Mouse (Mus musculus): Measurements from ENCODE around the gene Map7d1.

Map7d1 gene

GRCm38 (mm10) chr4:126262119-126262807, 6.1 kb upstream of the Map7d1 start, which contains the start of gene Trappc3:
Gene Trappc3, plus strand, starts transcription at chr4:126262325.
- peak; percentile 98 for DNase-seq (ENCODE audit: low read depth)

- DNase-seq (ENCODE audit: low read depth), result no peak
Measured at GRCm38 (mm10) chr4:126261675-126262074, 5.5 kb upstream of the Map7d1 start.

- no peak for DNase-seq (ENCODE audit: low read depth)
Measured at GRCm38 (mm10) chr4:126261266-126261665, 5.1 kb upstream of the Map7d1 start.

- DNase-seq (ENCODE audit: low read depth), result peak; percentile 44
Measured at GRCm38 (mm10) chr4:126260520-126261201, 4.5 kb upstream of the Map7d1 start.

- peak; percentile 76 for DNase-seq (ENCODE audit: low read depth)
Measured at GRCm38 (mm10) chr4:126259523-126260160, 3.5 kb upstream of the Map7d1 start.

GRCm38 (mm10) chr4:126259063-126259462, 2.9 kb upstream of the Map7d1 start:
- no peak for DNase-seq (ENCODE audit: low read depth)

- peak; percentile 47 for DNase-seq (ENCODE audit: low read depth)
Measured at GRCm38 (mm10) chr4:126256967-126257881, 1.1 kb upstream of the Map7d1 start.

GRCm38 (mm10) chr4:126255113-126256001, 786 bp downstream of the Map7d1 start:
- peak; percentile 58 for DNase-seq (ENCODE audit: low read depth)

GRCm38 (mm10) chr4:126254315-126255112, 1.6 kb downstream of the Map7d1 start:
- DNase-seq (ENCODE audit: low read depth), result no peak

- peak; percentile 70 for DNase-seq (ENCODE audit: low read depth)
Measured at GRCm38 (mm10) chr4:126253637-126254272, 2.4 kb downstream of the Map7d1 start.

- DNase-seq (ENCODE audit: low read depth), result no peak
Measured at GRCm38 (mm10) chr4:126252411-126253237, 3.5 kb downstream of the Map7d1 start.

- DNase-seq (ENCODE audit: low read depth), result peak; percentile 29
Measured at GRCm38 (mm10) chr4:126251655-126252254, 4.4 kb downstream of the Map7d1 start.

- DNase-seq (ENCODE audit: low read depth), result no peak
Measured at GRCm38 (mm10) chr4:126250659-126251058, 5.5 kb downstream of the Map7d1 start.

- DNase-seq (ENCODE audit: low read depth), result no peak
Measured at GRCm38 (mm10) chr4:126248261-126248868, 7.8 kb downstream of the Map7d1 start.

- no peak for DNase-seq (ENCODE audit: low read depth)
Measured at GRCm38 (mm10) chr4:126246202-126246889, 9.8 kb downstream of the Map7d1 start.

- no peak for DNase-seq (ENCODE audit: low read depth)
Measured at GRCm38 (mm10) chr4:126242510-126242909, 13.6 kb downstream of the Map7d1 start.

GRCm38 (mm10) chr4:126241956-126242355, 14.2 kb downstream of the Map7d1 start:
- no peak for DNase-seq (ENCODE audit: low read depth)
